Mouse (Mus musculus): ENCODE measurements around the gene Fut11. TPM values are rescaled to one million over a fixed set of nuclear protein-coding genes. Genes with fewer than 3 reads are reported as not detected.
A peak's percentile ranks its signal among the peaks of the same experiment; 100 is the strongest.

Gene Fut11
- polyA plus RNA-seq, 1 experiment from 2014 or later: 28.3 TPM

- Histone ChIP-seq H3K4me3 (peak overlapping the region; percentile 54), H3K9ac (peak overlapping the region; percentile 77), H3K4me2 (peak overlapping the region; percentile 74), H3K27me3 (peaks cover 24% of the 10 kb centered on the region), H3K9me3 (no peaks in the 10 kb centered on the region), H3K4me1 (replicated peaks) (peaks cover 18% of the 10 kb centered on the region), H3K27ac (replicated peaks) (peak overlapping the region; percentile 84), H3K36me3 (no peaks in the 10 kb centered on the region)
- peak; percentile 86 for ATAC-seq (ENCODE audit: low read depth)
- 2% methylated on average over 52 of the region's 52 CpGs for WGBS
These were observed 33.7 kb upstream of the Fut11 start for GRCm38 (mm10) chr14:20660827-20661660.

GRCm38 (mm10) chr14:20661661-20662331, 33.0 kb upstream of the Fut11 start:
- 12% methylated on average over 19 of the region's 19 CpGs for WGBS
- ATAC-seq (ENCODE audit: low read depth): peak; percentile 61
- Histone ChIP-seq H3K27me3 (peaks cover 31% of the 10 kb centered on the region), H3K4me2 (peak overlapping the region; percentile 74), H3K36me3 (no peaks in the 10 kb centered on the region), H3K27ac (replicated peaks) (peak overlapping the region; percentile 84), H3K4me1 (replicated peaks) (peaks cover 18% of the 10 kb centered on the region), H3K9me3 (no peaks in the 10 kb centered on the region), H3K9ac (peak overlapping the region; percentile 77), H3K4me3 (peak overlapping the region; percentile 54)

GRCm38 (mm10) chr14:20662740-20663139, 32.0 kb upstream of the Fut11 start:
- H3K9ac ChIP-seq: peak overlapping the region; percentile 77; the same call in 1 of the 2 replicates
- 89% methylated on average over 3 of the region's 3 CpGs for WGBS
- peaks cover 18% of the 10 kb centered on the region for H3K4me1 ChIP-seq (replicated peaks)
- no peak for ATAC-seq (ENCODE audit: low read depth)
- H3K36me3 ChIP-seq: no peaks in the 10 kb centered on the region
- no peaks in the 10 kb centered on the region for H3K9me3 ChIP-seq
- H3K4me2 ChIP-seq: no peak overlapping the region; the same call in 1 of the 2 replicates
- H3K27me3 ChIP-seq: peaks cover 40% of the 10 kb centered on the region
- peak overlapping the region; percentile 54; the same call in 1 of the 2 replicates for H3K4me3 ChIP-seq
- no peak overlapping the region; the same call in 1 of the 2 replicates for H3K27ac ChIP-seq (replicated peaks)

GRCm38 (mm10) chr14:20663601-20664000, 31.2 kb upstream of the Fut11 start:
- H3K4me3 ChIP-seq: no peak overlapping the region
- H3K27me3 ChIP-seq: peaks cover 48% of the 10 kb centered on the region
- H3K9ac ChIP-seq: no peak overlapping the region
- no peak overlapping the region for H3K4me2 ChIP-seq
- 80% methylated on average over 2 of the region's 2 CpGs for WGBS
- no peaks in the 10 kb centered on the region for H3K9me3 ChIP-seq
- H3K27ac ChIP-seq (replicated peaks): no peak overlapping the region
- peaks cover 18% of the 10 kb centered on the region for H3K4me1 ChIP-seq (replicated peaks)
- no peak for ATAC-seq (ENCODE audit: low read depth)
- H3K36me3 ChIP-seq: no peaks in the 10 kb centered on the region

- H3K4me1 ChIP-seq (replicated peaks): peaks cover 18% of the 10 kb centered on the region
- no peaks in the 10 kb centered on the region for H3K9me3 ChIP-seq
- H3K4me2 ChIP-seq: no peak overlapping the region
- whole genome bisulfite sequencing: 60% methylated on average over 3 of the region's 3 CpGs
- no peaks in the 10 kb centered on the region for H3K36me3 ChIP-seq
- H3K9ac ChIP-seq: no peak overlapping the region
- no peak for ATAC-seq (ENCODE audit: low read depth)
- peaks cover 56% of the 10 kb centered on the region for H3K27me3 ChIP-seq
- H3K27ac ChIP-seq (replicated peaks): no peak overlapping the region
- no peak overlapping the region for H3K4me3 ChIP-seq
These were observed 30.3 kb upstream of the Fut11 start for GRCm38 (mm10) chr14:20664436-20664835.

GRCm38 (mm10) chr14:20667469-20667868, 27.3 kb upstream of the Fut11 start:
- no peak for ATAC-seq (ENCODE audit: low read depth)
- Histone ChIP-seq H3K4me2 (no peak overlapping the region), H3K4me1 (replicated peaks) (peaks cover 2% of the 10 kb centered on the region), H3K27me3 (peaks cover 74% of the 10 kb centered on the region), H3K9me3 (no peaks in the 10 kb centered on the region), H3K27ac (replicated peaks) (no peak overlapping the region), H3K9ac (no peak overlapping the region), H3K4me3 (no peak overlapping the region), H3K36me3 (no peaks in the 10 kb centered on the region)
- WGBS: 76% methylated on average over 1 of the region's 1 CpGs

GRCm38 (mm10) chr14:20668154-20668810, 26.5 kb upstream of the Fut11 start, which contains the start of gene Synpo2l:
Synpo2l (minus strand) TSS chr14:20668354.
- no peak within 1 kb of the TSS for H3K4me2 ChIP-seq
- no peaks in the 10 kb centered on the region for H3K9me3 ChIP-seq
- H3K4me1 ChIP-seq (replicated peaks): 0 out of 2 replicates have a peak, but pooled peaks cover 1% of the 10 kb centered on the region
- 80% methylated on average over 8 of the region's 8 CpGs for WGBS
- H3K36me3 ChIP-seq: no peaks in the 10 kb centered on the region
- ATAC-seq (ENCODE audit: low read depth): no peak
- peaks cover 66% of the 10 kb centered on the region for H3K27me3 ChIP-seq
- H3K4me3 ChIP-seq: no peak within 1 kb of the TSS
- H3K9ac ChIP-seq: 0 out of 2 replicates have a peak within 1 kb of the TSS, but pooled peaks have one; percentile 8
- H3K27ac ChIP-seq (replicated peaks): no peak within 1 kb of the TSS

GRCm38 (mm10) chr14:20672990-20673389, 21.8 kb upstream of the Fut11 start:
- H3K4me2 ChIP-seq: peak overlapping the region; percentile 79
- 94% methylated on average over 2 of the region's 2 CpGs for WGBS
- H3K36me3 ChIP-seq: peaks cover 24% of the 10 kb centered on the region
- H3K4me1 ChIP-seq (replicated peaks): peaks cover 24% of the 10 kb centered on the region
- no peak for ATAC-seq (ENCODE audit: low read depth)
- H3K9me3 ChIP-seq: no peaks in the 10 kb centered on the region
- H3K27ac ChIP-seq (replicated peaks): no peak overlapping the region
- H3K27me3 ChIP-seq: peaks cover 38% of the 10 kb centered on the region
- H3K4me3 ChIP-seq: no peak overlapping the region
- no peak overlapping the region for H3K9ac ChIP-seq

GRCm38 (mm10) chr14:20673735-20674063, 21.1 kb upstream of the Fut11 start:
- WGBS: 12% methylated on average over 13 of the region's 13 CpGs
- peak overlapping the region; percentile 92 for H3K4me3 ChIP-seq
- peak; percentile 79 for ATAC-seq (ENCODE audit: low read depth)
- peaks cover 24% of the 10 kb centered on the region for H3K4me1 ChIP-seq (replicated peaks)
- peaks cover 31% of the 10 kb centered on the region for H3K36me3 ChIP-seq
- peak overlapping the region; percentile 54; the same call in 1 of the 2 replicates for H3K9ac ChIP-seq
- no peaks in the 10 kb centered on the region for H3K9me3 ChIP-seq
- H3K27me3 ChIP-seq: peaks cover 30% of the 10 kb centered on the region
- H3K27ac ChIP-seq (replicated peaks): peak overlapping the region; percentile 54
- H3K4me2 ChIP-seq: peak overlapping the region; percentile 79

GRCm38 (mm10) chr14:20674064-20674833, 20.5 kb upstream of the Fut11 start, which contains the start of gene Sec24c:
Sec24c (plus strand) TSS chr14:20674308.
- H3K36me3 ChIP-seq: peaks cover 37% of the 10 kb centered on the region
- H3K9ac ChIP-seq: peak within 1 kb of the TSS; percentile 91
- H3K4me2 ChIP-seq: peak within 1 kb of the TSS; percentile 79
- H3K4me3 ChIP-seq: peak within 1 kb of the TSS; percentile 92
- peak; percentile 97 for ATAC-seq (ENCODE audit: low read depth)
- H3K27ac ChIP-seq (replicated peaks): peak within 1 kb of the TSS; percentile 89
- H3K9me3 ChIP-seq: no peaks in the 10 kb centered on the region
- H3K27me3 ChIP-seq: peaks cover 26% of the 10 kb centered on the region
- WGBS: under 1% methylated on average over 43 of the region's 43 CpGs
- H3K4me1 ChIP-seq (replicated peaks): peaks cover 24% of the 10 kb centered on the region

GRCm38 (mm10) chr14:20677906-20678305, 16.9 kb upstream of the Fut11 start:
- Histone ChIP-seq H3K4me2 (no peak overlapping the region), H3K36me3 (peaks cover 73% of the 10 kb centered on the region), H3K4me3 (no peak overlapping the region), H3K9me3 (no peaks in the 10 kb centered on the region), H3K27ac (replicated peaks) (no peak overlapping the region), H3K27me3 (no peaks in the 10 kb centered on the region), H3K4me1 (replicated peaks) (peaks cover 24% of the 10 kb centered on the region), H3K9ac (no peak overlapping the region)
- ATAC-seq (ENCODE audit: low read depth): no peak
- WGBS: 97% methylated on average over 4 of the region's 4 CpGs
